Mouse (Mus musculus) CH12.LX (cell line): ENCODE results near the gene Hand1.
"Not testable (repeated sequence)": the region's sequence is repeated elsewhere in the genome, so short reads cannot be mapped to it uniquely, and the experiment has no call there.

Experiments
- CTCF ChIP-seq, 2 experiments: IDR thresholded peaks in 1 of 2; conservative IDR thresholded peaks in 1 of 2; 2 replicates each; pipeline ENCODE4 v1.5.1; 2011 to 2012; ENCODE audit warnings: low read depth in 2 of 2, low read length in 2 of 2, improper control_type of control experiment in 1 of 2, inconsistent platforms in 1 of 2, mild to moderate bottlenecking in 1 of 2, moderate library complexity in 1 of 2
- E2F4 ChIP-seq: IDR thresholded peaks from 2 replicates; pipeline ENCODE4 v1.6.1; 2011; ENCODE audit warnings: low read depth, low read length, improper control_type of control experiment; ENCODE audit not compliant: insufficient replicate concordance
- JUN ChIP-seq: IDR thresholded peaks from 2 replicates; pipeline ENCODE4 v1.6.1; 2011; ENCODE audit warnings: low read depth, mild to moderate bottlenecking, low read length, improper control_type of control experiment, moderate library complexity; ENCODE audit not compliant: insufficient read depth
- POLR2A ChIP-seq: IDR thresholded peaks from 2 replicates; pipeline ENCODE4 v1.6.1; 2011; ENCODE audit warnings: low read depth, mild to moderate bottlenecking, improper control_type of control experiment, low read length
- TCF12 ChIP-seq: IDR thresholded peaks from 2 replicates; pipeline ENCODE4 v1.6.1; 2014; ENCODE audit warnings: low read depth, mild to moderate bottlenecking, inconsistent platforms, low read length, improper control_type of control experiment
- ZKSCAN1 ChIP-seq: IDR thresholded peaks from 2 replicates; pipeline ENCODE4 v1.6.1; 2012; ENCODE audit warnings: low read depth, inconsistent platforms, low read length, improper control_type of control experiment, borderline replicate concordance
- ZNF384 ChIP-seq: IDR thresholded peaks from 2 replicates; pipeline ENCODE4 v1.6.1; 2012; ENCODE audit warnings: low read depth, low read length, improper control_type of control experiment, inconsistent platforms

DNA sequence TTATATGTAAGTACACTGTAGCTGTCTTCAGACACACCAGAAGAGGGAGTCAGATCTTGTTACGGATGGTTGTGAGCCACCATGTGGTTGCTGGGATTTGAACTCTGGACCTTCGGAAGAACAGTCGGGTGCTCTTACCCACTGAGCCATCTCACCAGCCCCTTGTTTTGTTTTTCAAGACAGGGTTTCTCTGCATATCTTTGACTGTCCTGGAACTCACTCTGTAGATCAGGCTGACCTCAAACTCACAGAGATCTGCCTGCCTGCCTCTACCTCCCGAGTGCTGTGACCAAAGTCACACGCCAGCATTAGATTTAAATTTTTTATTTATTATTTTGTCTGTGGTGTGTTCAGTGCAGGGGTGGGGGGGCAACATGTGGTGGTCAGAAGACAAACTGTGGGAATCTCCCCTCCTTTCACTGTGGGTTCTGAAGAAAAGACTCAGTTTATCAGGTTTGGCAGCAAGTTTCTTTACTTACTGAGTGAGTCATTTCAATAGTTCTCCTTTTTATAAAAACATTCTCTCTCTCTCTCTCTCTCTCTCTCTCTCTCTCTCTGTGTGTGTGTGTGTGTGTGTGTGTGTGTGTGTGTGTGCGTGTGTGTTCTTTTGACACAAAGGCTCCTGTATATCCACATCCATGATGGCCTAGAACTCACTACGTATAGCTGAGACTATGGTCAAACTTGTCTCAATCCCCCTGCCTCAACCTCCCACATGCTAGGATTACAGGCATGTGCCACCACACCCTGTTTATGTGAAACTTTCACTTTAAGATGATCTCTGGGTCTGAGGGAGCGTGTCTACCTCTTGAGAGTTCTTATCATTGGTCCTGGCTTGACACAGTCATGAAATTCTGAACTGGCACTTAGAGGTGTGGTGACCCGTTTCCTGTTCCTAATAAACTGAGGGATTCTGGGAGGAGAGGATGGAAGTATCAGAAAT, 14.1 kb upstream of the Hand1 start:
- not testable (repeated sequence) for TF ChIP-seq POLR2A; ZKSCAN1; E2F4; TCF12; CTCF (conservative IDR thresholded peaks at IDR 0.05 in 1 of 2, IDR thresholded peaks at IDR 0.05 in 1 of 2; ENCODE audit: low read depth in 2 of 2, low read length in 2 of 2); ZNF384; JUN
